Mouse (Mus musculus): ENCODE results near the gene Pla2g4e.

GRCm38 (mm10) chr2:120154361-120154894 is 90.7 kb downstream of the Pla2g4e start, which contains the start of gene Ehd4:
- no peak for TF ChIP-seq CTCF (IDR thresholded peaks at IDR 0.05; ENCODE audit: low read depth, low read length)
- no peak for TF ChIP-seq GATA1 (IDR thresholded peaks at IDR 0.05; ENCODE audit: borderline replicate concordance, low read length)
- no peak for TF ChIP-seq GATA2 (IDR thresholded peaks at IDR 0.05; ENCODE audit: borderline replicate concordance, low read depth, low read length)
- no peak for TF ChIP-seq TAL1 (conservative IDR thresholded peaks at IDR 0.05; ENCODE audit: low read depth, low read length)
